Mouse (Mus musculus): Measurements from ENCODE around the gene Acsl6.

Acsl6 gene

GRCm38 (mm10) chr11:54307139-54307816 is 3.7 kb downstream of the Acsl6 start:
- peak; percentile 35 for DNase-seq (ENCODE audit: low read depth, low spot score)

- peak; percentile 13 for DNase-seq (ENCODE audit: low read depth, low spot score)
Measured at GRCm38 (mm10) chr11:54310588-54310987, 7.0 kb downstream of the Acsl6 start.

- DNase-seq (ENCODE audit: low read depth, low spot score): peak; percentile 58
Measured at GRCm38 (mm10) chr11:54312021-54312420, 8.4 kb downstream of the Acsl6 start.

GRCm38 (mm10) chr11:54312603-54313002 is 9.0 kb downstream of the Acsl6 start:
- DNase-seq (ENCODE audit: low read depth, low spot score): no peak

- DNase-seq (ENCODE audit: low read depth, low spot score): no peak
Measured at GRCm38 (mm10) chr11:54313391-54314360, 10.1 kb downstream of the Acsl6 start.

- DNase-seq (ENCODE audit: low read depth, low spot score): no peak
Measured at GRCm38 (mm10) chr11:54314740-54315139, 11.1 kb downstream of the Acsl6 start.

- DNase-seq (ENCODE audit: low read depth, low spot score): no peak
Measured at GRCm38 (mm10) chr11:54315336-54315735, 11.7 kb downstream of the Acsl6 start.

- DNase-seq (ENCODE audit: low read depth, low spot score): no peak
Measured at GRCm38 (mm10) chr11:54317361-54317760, 13.8 kb downstream of the Acsl6 start.

- DNase-seq (ENCODE audit: low read depth, low spot score): no peak
Measured at GRCm38 (mm10) chr11:54317795-54318194, 14.2 kb downstream of the Acsl6 start.

- DNase-seq (ENCODE audit: low read depth, low spot score): no peak
Measured at GRCm38 (mm10) chr11:54321802-54322532, 18.4 kb downstream of the Acsl6 start.

GRCm38 (mm10) chr11:54331463-54332183 is 28.0 kb downstream of the Acsl6 start:
- no peak for DNase-seq (ENCODE audit: low read depth, low spot score)

- DNase-seq (ENCODE audit: low read depth, low spot score): no peak
Measured at GRCm38 (mm10) chr11:54336165-54336707, 32.6 kb downstream of the Acsl6 start.

- peak; percentile 32 for DNase-seq (ENCODE audit: low read depth, low spot score)
Measured at GRCm38 (mm10) chr11:54343703-54344102, 40.1 kb downstream of the Acsl6 start.

- no peak for DNase-seq (ENCODE audit: low read depth, low spot score)
Measured at GRCm38 (mm10) chr11:54351704-54352103, 48.1 kb downstream of the Acsl6 start.

- no peak for DNase-seq (ENCODE audit: low read depth, low spot score)
Measured at GRCm38 (mm10) chr11:54353121-54353576, 49.6 kb downstream of the Acsl6 start.

GRCm38 (mm10) chr11:54354595-54355563 is 51.3 kb downstream of the Acsl6 start:
- peak; percentile 74 for DNase-seq (ENCODE audit: low read depth, low spot score)

GRCm38 (mm10) chr11:54355564-54355955 is 52.0 kb downstream of the Acsl6 start:
- peak; percentile 59 for DNase-seq (ENCODE audit: low read depth, low spot score)

- peak; percentile 75 for DNase-seq (ENCODE audit: low read depth, low spot score)
Measured at GRCm38 (mm10) chr11:54356676-54357075, 53.1 kb downstream of the Acsl6 start.

- DNase-seq (ENCODE audit: low read depth, low spot score): no peak
Measured at GRCm38 (mm10) chr11:54372553-54372952, 69.0 kb downstream of the Acsl6 start.

- DNase-seq (ENCODE audit: low read depth, low spot score): no peak
Measured at GRCm38 (mm10) chr11:54390386-54390785, 86.8 kb downstream of the Acsl6 start.
